Mouse (Mus musculus) heart, embryonic 13.5 days (tissue): ENCODE data around the gene Slfn2. TPM values are rescaled to one million over a fixed set of nuclear protein-coding genes. Genes with fewer than 3 reads are reported as not detected.
A peak's percentile ranks its signal among the peaks of the same experiment; 100 is the strongest.

Source experiments
- ATAC-seq: fragments of 200-750 bp; cut with Nextera tagmentation; 2 replicates; pipeline ENCODE4 v1.8.0; 2017; ENCODE audit warnings: moderate TSS enrichment; ENCODE audit not compliant: insufficient number of reproducible peaks, low FRiP score, low TSS enrichment; ENCODE audit errors: extremely low read depth
- H3K27ac ChIP-seq: fragments of 300-500 bp; sonication (generic); replicated peaks from 2 replicates; pipeline ENCODE4 v1.5.1; 2015; ENCODE audit warnings: moderate library complexity, mild to moderate bottlenecking, inconsistent platforms
- H3K27me3 ChIP-seq: fragments of 300-500 bp; sonication (generic); replicated peaks from 2 replicates; pipeline ENCODE4 v1.6.1; 2015; ENCODE audit warnings: mild to moderate bottlenecking, inconsistent platforms
- H3K36me3 ChIP-seq: fragments of 300-500 bp; sonication (generic); 2 replicates; pipeline ENCODE4 v1.6.1; 2015; ENCODE audit warnings: mild to moderate bottlenecking, inconsistent platforms
- H3K4me1 ChIP-seq: fragments of 300-500 bp; sonication (generic); 2 replicates; pipeline ENCODE4 v1.6.1; 2015; ENCODE audit warnings: inconsistent platforms
- H3K4me2 ChIP-seq: fragments of 300-500 bp; sonication (generic); 2 replicates; pipeline ENCODE4 v1.6.1; 2015; ENCODE audit warnings: inconsistent platforms, mild to moderate bottlenecking, moderate library complexity
- H3K4me3 ChIP-seq: fragments of 300-500 bp; sonication (generic); 2 replicates; pipeline ENCODE4 v1.5.1; 2015; ENCODE audit warnings: moderate library complexity, mild to moderate bottlenecking, inconsistent platforms
- H3K9ac ChIP-seq: fragments of 300-500 bp; sonication (generic); 2 replicates; pipeline ENCODE4 v1.6.1; 2015; ENCODE audit warnings: inconsistent platforms, mild to moderate bottlenecking, moderate library complexity
- H3K9me3 ChIP-seq: fragments of 300-500 bp; sonication (generic); 2 replicates; pipeline ENCODE4 v1.6.1; 2016; ENCODE audit warnings: inconsistent platforms
- WGBS: fragments of 180-500 bp; shearing (Covaris S2); methylation state at CpG from one replicate; pipeline ENCODE4 v1.1.7; 2015; ENCODE audit warnings: mixed read lengths; 5-methylcytosine and 5-hydroxymethylcytosine counted together
- polyA plus RNA-seq: library from polyadenylated mRNA; unstranded; fragments of >200 nt; fragmentation: Nextera tagmentation; extraction: Ambion mirVana; gene quantifications from 2 replicates; pipeline ENCODE4 v1.2.1, GENCODE M21; 2015

The Slfn2 gene
- polyA plus RNA-seq, 1 experiment from 2014 or later, result 3.6 TPM

DNA sequence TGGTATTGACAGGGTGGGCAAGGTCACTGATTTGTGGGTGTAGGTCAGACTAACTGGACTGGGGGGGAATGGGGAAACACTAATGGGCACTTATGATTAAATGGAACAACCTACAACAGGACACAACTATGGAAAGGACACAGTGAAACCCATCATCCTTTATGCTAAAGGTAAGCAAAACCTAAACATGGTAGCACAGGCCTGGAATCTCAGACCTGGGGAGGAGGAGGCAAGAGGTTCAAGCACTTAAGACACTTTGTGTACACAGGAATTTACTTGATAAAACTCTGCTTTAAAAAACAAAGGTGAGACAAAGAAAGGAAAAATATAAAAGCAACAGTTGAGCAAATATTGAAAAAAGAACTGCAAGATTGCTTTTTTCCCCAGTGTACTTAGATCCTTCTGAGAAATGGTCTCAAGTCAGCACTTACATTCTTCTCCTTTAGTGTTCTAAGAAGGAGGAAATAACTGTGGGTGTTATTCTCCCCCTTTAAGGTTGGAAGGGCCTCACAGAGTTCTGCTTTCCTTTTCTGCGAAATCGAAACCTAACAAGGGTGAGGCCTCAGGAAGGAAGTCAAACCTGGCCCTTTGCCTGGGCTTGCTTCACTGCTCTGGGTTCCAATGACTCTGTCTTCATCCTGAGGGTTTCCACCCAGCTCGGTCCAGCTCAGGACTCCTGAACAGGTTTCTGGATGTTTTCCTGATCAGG lies 13.0 kb downstream of the Slfn2 start:
- Histone ChIP-seq H3K4me1 (peaks cover 22% of the 10 kb centered on the region), H3K27me3 (no peaks in the 10 kb centered on the region), H3K9me3 (no peaks in the 10 kb centered on the region), H3K4me3 (no peak overlapping the region), H3K4me2 (no peak overlapping the region), H3K9ac (no peak overlapping the region), H3K36me3 (no peaks in the 10 kb centered on the region), H3K27ac (peak overlapping the region; percentile 75)
- 58% methylated on average over 3 of the region's 3 CpGs for WGBS
- ATAC-seq, result no peak

- Histone ChIP-seq H3K27me3 (no peaks in the 10 kb centered on the region), H3K4me3 (no peak overlapping the region), H3K4me1 (peaks cover 22% of the 10 kb centered on the region), H3K9ac (no peak overlapping the region), H3K4me2 (no peak overlapping the region), H3K36me3 (no peaks in the 10 kb centered on the region), H3K9me3 (peaks cover 3% of the 10 kb centered on the region; the same call in 1 of the 2 replicates), H3K27ac (peak overlapping the region; percentile 75)
- WGBS, result 76% methylated on average over 5 of the region's 5 CpGs
- ATAC-seq, result no peak
Observed at GRCm38 (mm10) chr11:83078423-83079140, 13.7 kb downstream of the Slfn2 start.

GRCm38 (mm10) chr11:83079487-83080199 lies 14.7 kb downstream of the Slfn2 start:
- Histone ChIP-seq H3K36me3 (no peaks in the 10 kb centered on the region), H3K27ac (no peak overlapping the region), H3K4me3 (no peak overlapping the region), H3K4me1 (peaks cover 22% of the 10 kb centered on the region), H3K4me2 (no peak overlapping the region), H3K27me3 (no peaks in the 10 kb centered on the region), H3K9ac (no peak overlapping the region), H3K9me3 (peaks cover 4% of the 10 kb centered on the region; the same call in 1 of the 2 replicates)
- 40% methylated on average over 9 of the region's 9 CpGs for WGBS
- ATAC-seq, result no peak

DNA sequence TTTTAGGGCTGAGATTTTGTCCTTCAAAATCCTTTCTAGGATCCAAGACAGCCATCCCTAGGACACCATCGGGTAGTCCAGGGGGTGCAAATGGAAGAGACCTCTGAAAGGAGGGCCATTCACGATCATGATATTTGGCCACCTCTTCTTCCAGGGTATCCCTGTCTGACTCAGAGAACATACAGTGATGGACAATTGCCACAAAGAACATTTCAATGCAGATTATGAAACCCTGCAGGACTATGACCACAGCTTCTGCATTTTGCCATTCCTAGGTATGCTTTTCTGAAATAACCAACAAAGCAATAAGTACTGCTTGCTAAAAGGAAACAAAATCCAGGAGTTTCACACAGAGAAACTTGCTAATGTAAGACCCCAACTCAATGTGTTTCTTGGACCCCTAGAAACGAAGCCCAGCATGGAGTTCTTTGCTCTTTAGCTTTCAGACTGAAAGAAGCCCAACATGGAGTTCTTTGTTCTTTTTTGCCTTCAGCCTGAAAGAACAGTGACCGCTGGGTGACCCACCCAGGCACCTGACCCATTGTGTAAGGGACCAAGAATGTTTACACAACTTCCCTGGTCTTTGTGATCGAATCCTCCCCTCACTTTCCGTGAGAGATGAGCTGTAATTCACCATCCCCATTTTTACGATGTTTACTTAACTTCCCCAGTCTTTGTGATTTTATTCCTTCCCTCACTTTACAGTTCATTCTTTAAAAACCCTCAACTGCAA lies 18.0 kb downstream of the Slfn2 start:
- Histone ChIP-seq H3K4me2 (no peak overlapping the region), H3K27ac (no peak overlapping the region)
- 68% methylated on average over 7 of the region's 7 CpGs for WGBS

DNA sequence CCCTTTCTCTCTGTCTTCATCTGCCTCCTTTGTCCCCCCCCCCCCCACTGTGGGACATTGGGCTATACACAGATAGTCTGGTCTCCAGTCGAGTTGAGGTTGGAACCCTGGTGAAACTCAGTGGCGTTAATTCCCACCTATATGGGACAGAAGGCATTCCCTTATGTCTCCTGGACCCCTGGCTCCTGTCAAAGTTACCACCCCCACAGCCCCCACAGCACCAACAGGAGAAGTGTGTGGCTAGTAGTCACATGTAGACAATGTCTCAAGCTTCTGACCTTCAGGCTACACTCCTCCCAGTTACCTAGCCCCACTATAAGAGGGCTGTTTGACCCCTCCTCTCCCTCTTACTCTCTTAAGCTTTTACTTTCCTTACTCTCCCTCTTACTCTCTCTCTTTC lies 19.2 kb downstream of the Slfn2 start:
- no peak for ATAC-seq
- WGBS, result 76% methylated on average over 2 of the region's 2 CpGs

More for the DNA sequence above, 18.0 kb downstream of the Slfn2 start:
- Histone ChIP-seq H3K4me1 (peaks cover 20% of the 10 kb centered on the region), H3K9ac (no peak overlapping the region), H3K27me3 (no peaks in the 10 kb centered on the region), H3K4me3 (no peak overlapping the region), H3K9me3 (peaks cover 4% of the 10 kb centered on the region; the same call in 1 of the 2 replicates), H3K36me3 (no peaks in the 10 kb centered on the region)
- ATAC-seq, result no peak

GRCm38 (mm10) chr11:83084761-83085160 lies 19.8 kb downstream of the Slfn2 start:
- Histone ChIP-seq H3K4me2 (no peak overlapping the region), H3K9ac (no peak overlapping the region), H3K9me3 (peaks cover 4% of the 10 kb centered on the region; the same call in 1 of the 2 replicates), H3K4me3 (no peak overlapping the region), H3K36me3 (no peaks in the 10 kb centered on the region), H3K27ac (no peak overlapping the region), H3K27me3 (no peaks in the 10 kb centered on the region), H3K4me1 (peaks cover 5% of the 10 kb centered on the region)
- 85% methylated on average over 10 of the region's 10 CpGs for WGBS
- ATAC-seq, result no peak

More for the DNA sequence above, 19.2 kb downstream of the Slfn2 start:
- no peak overlapping the region for H3K27ac ChIP-seq
- H3K4me3 ChIP-seq, result no peak overlapping the region
- H3K4me2 ChIP-seq, result no peak overlapping the region
- no peak overlapping the region for H3K9ac ChIP-seq
- peaks cover 4% of the 10 kb centered on the region; the same call in 1 of the 2 replicates for H3K9me3 ChIP-seq
- H3K4me1 ChIP-seq, result peaks cover 11% of the 10 kb centered on the region
- H3K27me3 ChIP-seq, result no peaks in the 10 kb centered on the region
- H3K36me3 ChIP-seq, result no peaks in the 10 kb centered on the region

GRCm38 (mm10) chr11:83115138-83115537 lies 50.2 kb downstream of the Slfn2 start:
- no peak for ATAC-seq
- no peak overlapping the region for H3K9ac ChIP-seq
- H3K27ac ChIP-seq, result no peak overlapping the region
- H3K9me3 ChIP-seq, result no peaks in the 10 kb centered on the region
- H3K4me2 ChIP-seq, result no peak overlapping the region
- no peaks in the 10 kb centered on the region for H3K4me1 ChIP-seq
- no peak overlapping the region for H3K4me3 ChIP-seq
- H3K27me3 ChIP-seq, result no peaks in the 10 kb centered on the region
- WGBS, result 26% methylated on average over 2 of the region's 2 CpGs
- no peaks in the 10 kb centered on the region for H3K36me3 ChIP-seq

GRCm38 (mm10) chr11:83116597-83117227 lies 51.8 kb downstream of the Slfn2 start, which contains the start of gene Slfn1:
Slfn1 (plus strand) TSS chr11:83116849.
- WGBS, result 74% methylated on average over 13 of the region's 13 CpGs
- no peak within 1 kb of the TSS for H3K9ac ChIP-seq
- no peaks in the 10 kb centered on the region for H3K9me3 ChIP-seq
- no peaks in the 10 kb centered on the region for H3K36me3 ChIP-seq
- no peak for ATAC-seq
- no peak within 1 kb of the TSS for H3K27ac ChIP-seq
- no peaks in the 10 kb centered on the region for H3K27me3 ChIP-seq
- no peak within 1 kb of the TSS for H3K4me3 ChIP-seq
- no peak within 1 kb of the TSS for H3K4me2 ChIP-seq
- H3K4me1 ChIP-seq, result no peaks in the 10 kb centered on the region

DNA sequence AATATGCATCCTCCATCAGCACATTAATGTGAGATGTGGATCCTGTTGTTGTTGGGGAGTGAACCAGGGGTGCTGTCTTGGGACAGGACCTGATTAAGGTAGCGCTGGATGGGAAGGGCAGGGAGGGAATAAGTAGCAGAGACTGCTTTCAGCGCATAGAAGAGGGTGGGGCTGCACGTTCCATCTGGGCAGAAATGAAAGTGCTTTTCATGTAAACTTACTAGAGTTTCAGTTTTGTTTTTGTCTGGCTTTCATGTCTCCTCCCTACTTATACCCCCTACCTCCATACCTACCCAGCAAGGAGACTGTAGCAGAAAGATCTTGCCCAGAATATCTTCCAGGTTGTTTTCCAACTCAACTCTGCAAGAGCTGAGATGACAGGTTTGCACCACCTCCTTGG lies 53.1 kb downstream of the Slfn2 start:
- H3K27me3 ChIP-seq, result no peaks in the 10 kb centered on the region

More for the DNA sequence above, 53.1 kb downstream of the Slfn2 start:
- whole genome bisulfite sequencing, result 38% methylated on average over 3 of the region's 3 CpGs
- Histone ChIP-seq H3K4me1 (no peaks in the 10 kb centered on the region), H3K9ac (no peak overlapping the region), H3K4me2 (no peak overlapping the region), H3K36me3 (no peaks in the 10 kb centered on the region), H3K27ac (no peak overlapping the region), H3K4me3 (no peak overlapping the region), H3K9me3 (no peaks in the 10 kb centered on the region)
- ATAC-seq, result no peak
